Mouse (Mus musculus) heart, embryonic 14.5 days (tissue): ENCODE measurements around the gene Nop14. TPM values are rescaled to one million over a fixed set of nuclear protein-coding genes. Genes with fewer than 3 reads are reported as not detected.
"Not testable (repeated sequence)": the region's sequence is repeated elsewhere in the genome, so short reads cannot be mapped to it uniquely, and the experiment has no call there.

ENCODE experiments used
- ATAC-seq: fragments of 200-750 bp; cut with Nextera tagmentation; 2 replicates; pipeline ENCODE4 v1.8.0; 2017; ENCODE audit warnings: low read depth, moderate TSS enrichment; ENCODE audit not compliant: insufficient number of reproducible peaks, insufficient read depth, low FRiP score
- H3K27ac ChIP-seq, 2 experiments: fragments of 200-500 bp in 1 of 2; fragments of 300-500 bp in 1 of 2; sonication (generic) in 1 of 2; replicated peaks in 1 of 2; 2 replicates each; pipeline ENCODE4 v1.5.1; 2012 to 2014; ENCODE audit warnings: low read depth in 2 of 2, low read length in 2 of 2, control low read depth in 1 of 2, mild to moderate bottlenecking in 1 of 2, mixed read lengths in 1 of 2; ENCODE audit not compliant: control insufficient read depth in 1 of 2, insufficient read depth in 1 of 2
- H3K27me3 ChIP-seq: fragments of 300-500 bp; sonication (generic); 2 replicates; pipeline ENCODE4 v1.6.1; 2014; ENCODE audit warnings: mild to moderate bottlenecking, low read length, control low read depth; ENCODE audit not compliant: control insufficient read depth, insufficient read depth
- H3K36me3 ChIP-seq: fragments of 300-500 bp; sonication (generic); 2 replicates; pipeline ENCODE4 v1.6.1; 2014; ENCODE audit warnings: mild to moderate bottlenecking, control low read depth, low read length, mixed read lengths; ENCODE audit not compliant: control insufficient read depth, insufficient read depth
- H3K4me1 ChIP-seq, 2 experiments: fragments of 200-500 bp in 1 of 2; fragments of 300-500 bp in 1 of 2; sonication (generic) in 1 of 2; 2 replicates each; pipeline ENCODE4 v1.6.1; 2012 to 2014; ENCODE audit warnings: low read length in 2 of 2, control low read depth in 1 of 2, mixed read lengths in 1 of 2; ENCODE audit not compliant: control insufficient read depth in 2 of 2, insufficient read depth in 2 of 2
- H3K4me2 ChIP-seq: fragments of 300-500 bp; sonication (generic); 2 replicates; pipeline ENCODE4 v1.6.1; 2014; ENCODE audit warnings: mild to moderate bottlenecking, low read length
- H3K4me3 ChIP-seq, 2 experiments: fragments of 200-500 bp in 1 of 2; fragments of 300-500 bp in 1 of 2; sonication (generic) in 1 of 2; 2 replicates each; pipeline ENCODE4 v1.5.1; 2012 to 2014; ENCODE audit warnings: low read length in 2 of 2, mild to moderate bottlenecking in 2 of 2, control low read depth in 1 of 2, low read depth in 1 of 2, moderate library complexity in 1 of 2; ENCODE audit not compliant: control insufficient read depth in 1 of 2, insufficient read depth in 1 of 2
- H3K9ac ChIP-seq: fragments of 300-500 bp; sonication (generic); 2 replicates; pipeline ENCODE4 v1.6.1; 2014; ENCODE audit warnings: mild to moderate bottlenecking, low read length
- H3K9me3 ChIP-seq: fragments of 300-500 bp; sonication (generic); 2 replicates; pipeline ENCODE4 v1.6.1; 2016; ENCODE audit warnings: low read length, control low read depth; ENCODE audit not compliant: control insufficient read depth
- WGBS: fragments of 180-500 bp; shearing (Covaris S2); extraction: QIAGEN DNeasy Blood & Tissue Kit; methylation state at CpG from one replicate; pipeline ENCODE4 v1.1.7; 2014; 5-methylcytosine and 5-hydroxymethylcytosine counted together
- polyA plus RNA-seq: library from polyadenylated mRNA; unstranded; fragments of >200 nt; fragmentation: Nextera tagmentation; extraction: Ambion mirVana; gene quantifications from 2 replicates; pipeline ENCODE4 v1.2.1, GENCODE M21; 2014

Gene Nop14
- polyA plus RNA-seq, 1 experiment from 2014 or later, result 16.3 TPM

- Histone ChIP-seq H3K4me3 (no peak overlapping the region), H3K4me2 (no peak overlapping the region), H3K36me3 (peaks cover 95% of the 10 kb centered on the region), H3K9me3 (no peaks in the 10 kb centered on the region), H3K27me3 (no peaks in the 10 kb centered on the region), H3K9ac (no peak overlapping the region), H3K27ac (no peak overlapping the region), H3K4me1 (peaks cover 0 to 4% of the 10 kb centered on the region in 2 experiments; a peak in 2 of 4 replicates)
- 90% methylated on average over 4 of the region's 4 CpGs for WGBS
- ATAC-seq, result no peak
Measured at GRCm38 (mm10) chr5:34609966-34610365, 50.0 kb downstream of the Nop14 start.

- Histone ChIP-seq H3K4me1 (peaks cover 0 to 4% of the 10 kb centered on the region in 2 experiments; a peak in 2 of 4 replicates), H3K9ac (no peak overlapping the region), H3K27me3 (no peaks in the 10 kb centered on the region), H3K36me3 (peaks cover 92% of the 10 kb centered on the region), H3K9me3 (no peaks in the 10 kb centered on the region), H3K4me3 (no peak overlapping the region), H3K27ac (no peak overlapping the region), H3K4me2 (no peak overlapping the region)
- ATAC-seq, result no peak
- 32% methylated on average over 3 of the region's 3 CpGs for WGBS
Measured at GRCm38 (mm10) chr5:34608226-34608625, 51.7 kb downstream of the Nop14 start.

- Histone ChIP-seq H3K27me3 (no peaks in the 10 kb centered on the region), H3K4me1 (peaks cover 0 to 4% of the 10 kb centered on the region in 2 experiments; a peak in 2 of 4 replicates), H3K4me3 (no peak overlapping the region), H3K9ac (no peak overlapping the region), H3K9me3 (no peaks in the 10 kb centered on the region), H3K27ac (no peak overlapping the region), H3K4me2 (no peak overlapping the region), H3K36me3 (peaks cover 93% of the 10 kb centered on the region)
- WGBS, result 78% methylated on average over 8 of the region's 8 CpGs
- no peak for ATAC-seq
Measured at GRCm38 (mm10) chr5:34607100-34607880, 52.7 kb downstream of the Nop14 start.

GRCm38 (mm10) chr5:34604576-34604975, 55.4 kb downstream of the Nop14 start:
- ATAC-seq, result no peak
- H3K36me3 ChIP-seq, result peaks cover 93% of the 10 kb centered on the region

GRCm38 (mm10) chr5:34593202-34593727, 66.7 kb downstream of the Nop14 start:
- H3K27ac ChIP-seq, result no peak overlapping the region
- no peak overlapping the region for H3K4me2 ChIP-seq
- no peaks in the 10 kb centered on the region for H3K27me3 ChIP-seq
- H3K9ac ChIP-seq, result no peak overlapping the region
- peaks cover 10% of the 10 kb centered on the region for H3K36me3 ChIP-seq
- 95% methylated on average over 9 of the region's 9 CpGs for WGBS
- no peak for ATAC-seq
- H3K4me1 ChIP-seq, result peaks cover 0 to 6% of the 10 kb centered on the region in 2 experiments; a peak in 2 of 4 replicates
- H3K9me3 ChIP-seq, result no peaks in the 10 kb centered on the region
- H3K4me3 ChIP-seq, result no peak overlapping the region

More at GRCm38 (mm10) chr5:34604576-34604975, 55.4 kb downstream of the Nop14 start:
- Histone ChIP-seq H3K27me3 (no peaks in the 10 kb centered on the region), H3K9me3 (no peaks in the 10 kb centered on the region), H3K27ac (no peak overlapping the region), H3K4me3 (no peak overlapping the region), H3K4me2 (no peak overlapping the region), H3K9ac (no peak overlapping the region), H3K4me1 (peaks cover 0 to 4% of the 10 kb centered on the region in 2 experiments; a peak in 2 of 4 replicates)
- 83% methylated on average over 5 of the region's 5 CpGs for WGBS

- no peak overlapping the region for H3K4me3 ChIP-seq
- no peak overlapping the region for H3K27ac ChIP-seq
- no peaks in the 10 kb centered on the region for H3K9me3 ChIP-seq
- no peak overlapping the region for H3K9ac ChIP-seq
- no peaks in the 10 kb centered on the region for H3K27me3 ChIP-seq
- H3K4me2 ChIP-seq, result no peak overlapping the region
- 89% methylated on average over 6 of the region's 6 CpGs for WGBS
- ATAC-seq, result no peak
- peaks cover 4% of the 10 kb centered on the region for H3K36me3 ChIP-seq
- peaks cover 0 to 6% of the 10 kb centered on the region in 2 experiments; a peak in 2 of 4 replicates for H3K4me1 ChIP-seq
Measured at GRCm38 (mm10) chr5:34592666-34593065, 67.3 kb downstream of the Nop14 start.

GRCm38 (mm10) chr5:34592224-34592623, 67.7 kb downstream of the Nop14 start:
- H3K4me2 ChIP-seq, result not testable (repeated sequence)

More at GRCm38 (mm10) chr5:34592224-34592623, 67.7 kb downstream of the Nop14 start:
- H3K9me3 ChIP-seq, H3K36me3 ChIP-seq, H3K9ac ChIP-seq, H3K27ac ChIP-seq, H3K4me3 ChIP-seq, H3K4me1 ChIP-seq, H3K27me3 ChIP-seq, ATAC-seq: not testable (repeated sequence)
- WGBS, result 89% methylated on average over 5 of the region's 5 CpGs
